Mouse (Mus musculus) B cell, adult (primary cell): Measurements from ENCODE around the gene Grm2. TPM values are rescaled to one million over a fixed set of nuclear protein-coding genes. Genes with fewer than 3 reads are reported as not detected.

Source experiments
- total RNA-seq: library from RNA; stranded (reverse); gene quantifications from 4 replicates; pipeline ENCODE4 v1.2.4, GENCODE M21; 2023; ENCODE audit not compliant: inconsistent age

Grm2 gene
- total RNA-seq: not detected in 4 replicates

GRCm38 (mm10) chr9:106655884-106656720 lies at the start of gene Grm2:
Gene Grm2, minus strand, starts transcription at chr9:106656082.

GRCm38 (mm10) chr9:106685249-106686101 lies 29.6 kb upstream of the Grm2 start, which contains the start of gene Tex264:
Gene Tex264, minus strand, starts transcription at chr9:106685927.

DNA sequence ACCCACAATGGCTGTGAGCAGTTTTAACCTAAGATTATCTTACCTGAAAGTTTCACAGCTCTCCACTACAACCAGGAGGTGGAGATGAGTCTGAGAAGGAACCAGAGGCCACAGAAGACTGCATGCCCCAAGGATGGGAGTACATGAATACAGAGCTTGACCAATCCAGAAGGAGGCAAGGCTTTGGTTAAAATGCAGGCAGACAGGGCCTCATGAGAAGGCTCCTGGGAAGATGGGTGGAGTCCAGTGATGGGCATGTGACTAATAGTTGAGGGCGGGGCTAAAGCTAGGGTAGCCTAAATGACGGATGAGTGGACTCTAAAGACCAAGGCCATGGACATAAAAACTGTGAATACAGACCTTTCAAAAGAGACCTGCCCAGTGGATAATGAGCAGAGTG lies 29.6 kb downstream of the Grm2 start, which contains the start of gene Iqcf6:
Gene Iqcf6, plus strand, starts transcription at position 301 of the 400 bp plus-strand sequence.

Other genes starting within 250 kb of the Grm2 start
- 694 to 757 TPM (median 709 TPM) in 4 replicates for gene Rpl29, start 226.6 kb downstream of the Grm2 start, total RNA-seq
- gene Acy1, start 217.8 kb downstream of the Grm2 start, total RNA-seq: 16.8 to 22.2 TPM (median 18.6 TPM) in 4 replicates
- gene Abhd14b, start 208.6 kb downstream of the Grm2 start, total RNA-seq: 3.9 to 5.9 TPM (median 5.2 TPM) in 4 replicates
- 3.8 to 9.2 TPM (median 7.6 TPM) in 4 replicates for gene Abhd14a, start 208.4 kb downstream of the Grm2 start, total RNA-seq
- 3.9 to 8.1 TPM (median 6.0 TPM) in 4 replicates for gene Pcbp4, start 202.8 kb downstream of the Grm2 start, total RNA-seq
- 0.26 to 0.93 TPM (median 0.42 TPM) in 3 of 4 replicates, not detected in the other for gene Gpr62, start 190.1 kb downstream of the Grm2 start, total RNA-seq
- 53.8 to 65.3 TPM (median 59.2 TPM) in 4 replicates for gene Rrp9, start 180.1 kb downstream of the Grm2 start, total RNA-seq
- gene Parp3, start 179.1 kb downstream of the Grm2 start, total RNA-seq: 45.8 to 57.6 TPM (median 49.2 TPM) in 4 replicates
- not detected in 4 replicates for gene Iqcf1, start 156.1 kb downstream of the Grm2 start, total RNA-seq
- 1.4 TPM in 1 of 4 replicates, not detected in the others for gene Iqcf5, start 141.5 kb downstream of the Grm2 start, total RNA-seq
- not detected in 4 replicates for gene Iqcf3, start 94.5 kb downstream of the Grm2 start, total RNA-seq
- not detected in 4 replicates for gene Iqcf4, start 85.1 kb downstream of the Grm2 start, total RNA-seq
- gene Iqcf6, start 29.5 kb downstream of the Grm2 start, total RNA-seq: not detected in 4 replicates
- gene Tex264, start 29.8 kb upstream of the Grm2 start, total RNA-seq: 33.3 to 39.5 TPM (median 36.0 TPM) in 4 replicates
- 29.6 to 37.8 TPM (median 34.4 TPM) in 4 replicates for gene Rad54l2, start 133.1 kb upstream of the Grm2 start, total RNA-seq
- 32.6 to 47.7 TPM (median 38.8 TPM) in 4 replicates for gene Dcaf1, start 165.8 kb upstream of the Grm2 start, total RNA-seq
- gene Rbm15b, start 231.3 kb upstream of the Grm2 start, total RNA-seq: 25.8 to 43.4 TPM (median 40.4 TPM) in 4 replicates
- gene Manf, start 235.9 kb upstream of the Grm2 start, total RNA-seq: 119 to 168 TPM (median 130 TPM) in 4 replicates